Mouse (Mus musculus) heart, embryonic 11.5 days (tissue): ENCODE measurements at regions not wholly inside any gene's neighbourhood (a gene's known extent, or its start where the extent isn't known, plus 50 kb on each side); places are given as distances from the start of the nearest gene placed in this dataset.

Experiments
- ATAC-seq: fragments of 200-750 bp; cut with Nextera tagmentation; replicated peaks from 2 replicates; pipeline ENCODE4 v1.8.0; 2017; ENCODE audit warnings: moderate library complexity; ENCODE audit not compliant: insufficient number of reproducible peaks, low FRiP score, low TSS enrichment
- H3K27ac ChIP-seq: fragments of 300-500 bp; sonication (generic); 2 replicates; pipeline ENCODE4 v1.5.1; 2014; ENCODE audit warnings: mild to moderate bottlenecking, low read depth, low read length
- H3K27me3 ChIP-seq: fragments of 300-500 bp; sonication (generic); 2 replicates; pipeline ENCODE4 v1.6.1; 2014; ENCODE audit warnings: mild to moderate bottlenecking, low read length, mixed read lengths; ENCODE audit not compliant: control insufficient read depth, insufficient read depth
- H3K36me3 ChIP-seq: fragments of 300-500 bp; sonication (generic); 2 replicates; pipeline ENCODE4 v1.6.1; 2014; ENCODE audit warnings: mild to moderate bottlenecking, low read length, moderate library complexity, mixed read lengths; ENCODE audit not compliant: control insufficient read depth, insufficient read depth
- H3K4me1 ChIP-seq: fragments of 300-500 bp; sonication (generic); 2 replicates; pipeline ENCODE4 v1.6.1; 2014; ENCODE audit warnings: low read length; ENCODE audit not compliant: control insufficient read depth, insufficient read depth
- H3K4me2 ChIP-seq: fragments of 300-500 bp; sonication (generic); 2 replicates; pipeline ENCODE4 v1.6.1; 2014; ENCODE audit warnings: mild to moderate bottlenecking, moderate library complexity
- H3K4me3 ChIP-seq: fragments of 300-500 bp; sonication (generic); 2 replicates; pipeline ENCODE4 v1.5.1; 2014; ENCODE audit warnings: low read depth, low read length
- H3K9ac ChIP-seq: fragments of 300-500 bp; sonication (generic); 2 replicates; pipeline ENCODE4 v1.6.1; 2014; ENCODE audit warnings: mild to moderate bottlenecking, low read depth, low read length, moderate library complexity
- H3K9me3 ChIP-seq: fragments of 300-500 bp; sonication (generic); replicated peaks from 2 replicates; pipeline ENCODE4 v1.6.1; 2016; ENCODE audit warnings: low read length; ENCODE audit not compliant: control insufficient read depth
- WGBS: fragments of 180-500 bp; shearing (Covaris S2); extraction: QIAGEN DNeasy Blood & Tissue Kit; methylation state at CpG from one replicate; pipeline ENCODE4 v1.1.7; 2014; ENCODE audit not compliant: insufficient replicate concordance; 5-methylcytosine and 5-hydroxymethylcytosine counted together

DNA sequence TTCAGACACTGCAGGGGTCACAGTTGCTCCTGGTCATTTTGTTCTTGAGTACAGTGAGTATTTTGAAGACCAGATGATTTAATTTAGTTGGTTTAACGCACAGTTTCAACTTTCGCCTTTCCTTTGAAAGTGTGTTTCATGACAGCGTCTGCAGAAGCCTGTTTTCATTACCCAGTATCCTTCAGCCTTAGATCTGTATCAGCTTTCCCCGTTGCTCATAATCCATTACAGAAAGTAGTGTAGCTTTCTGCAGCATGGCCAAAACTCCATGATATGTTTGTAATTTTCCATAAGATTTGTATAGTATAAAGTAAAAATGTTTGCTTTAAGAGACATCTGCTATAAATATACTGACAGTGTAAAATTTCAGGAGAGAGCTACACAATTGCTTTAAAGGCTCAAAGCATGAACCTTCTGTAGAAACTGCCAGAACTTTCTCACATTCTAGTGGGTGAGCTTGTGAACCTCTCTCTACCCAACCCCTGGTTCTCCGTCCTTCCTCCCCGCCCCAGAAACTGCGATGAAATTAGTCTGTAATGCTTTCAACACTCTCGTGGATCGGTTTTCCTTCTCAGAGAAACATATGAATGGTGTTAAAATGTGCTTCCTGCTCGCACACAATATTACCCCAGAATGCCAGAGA, 506.6 kb upstream of the Adgrl2 start:
- Histone ChIP-seq H3K27me3 (no peaks in the 10 kb centered on the region), H3K9ac (no peak overlapping the region), H3K27ac (no peak overlapping the region), H3K9me3 (no peaks in the 10 kb centered on the region), H3K4me2 (no peak overlapping the region), H3K4me1 (no peaks in the 10 kb centered on the region), H3K4me3 (no peak overlapping the region), H3K36me3 (no peaks in the 10 kb centered on the region)
- no peak for ATAC-seq
- WGBS, result 69% methylated on average over 10 of the region's 10 CpGs

DNA sequence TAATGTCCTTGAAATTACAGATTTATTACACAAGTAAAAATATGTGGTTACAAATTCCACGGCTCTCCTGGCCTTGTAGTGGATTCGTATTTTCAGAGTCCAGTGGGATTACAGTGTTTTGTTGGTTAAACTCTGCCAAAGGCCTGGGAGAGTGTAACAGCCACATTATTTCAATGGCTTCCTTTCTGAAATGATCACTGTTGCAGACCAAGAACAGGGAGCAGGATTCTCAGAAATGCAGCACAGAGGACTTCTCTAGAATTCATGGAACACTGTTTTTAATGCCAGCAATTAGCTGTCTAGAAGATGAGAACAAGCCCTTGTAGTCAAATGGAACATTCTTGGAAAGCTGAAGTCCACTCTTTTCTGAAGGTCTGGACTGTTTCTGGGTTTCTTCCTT, 505.8 kb upstream of the Adgrl2 start:
- H3K36me3 ChIP-seq, result no peaks in the 10 kb centered on the region
- no peaks in the 10 kb centered on the region for H3K4me1 ChIP-seq
- H3K27ac ChIP-seq, result no peak overlapping the region
- no peaks in the 10 kb centered on the region for H3K9me3 ChIP-seq
- H3K4me3 ChIP-seq, result no peak overlapping the region
- no peak overlapping the region for H3K4me2 ChIP-seq
- 83% methylated on average over 2 of the region's 2 CpGs for WGBS
- ATAC-seq, result no peak
- no peaks in the 10 kb centered on the region for H3K27me3 ChIP-seq
- no peak overlapping the region for H3K9ac ChIP-seq

GRCm38 (mm10) chr3:149488147-149488546, 497.8 kb upstream of the Adgrl2 start:
- ATAC-seq, result no peak
- H3K36me3 ChIP-seq, result no peaks in the 10 kb centered on the region
- H3K9me3 ChIP-seq, result no peaks in the 10 kb centered on the region
- H3K9ac ChIP-seq, result no peak overlapping the region
- H3K27me3 ChIP-seq, result no peaks in the 10 kb centered on the region
- no peak overlapping the region for H3K4me3 ChIP-seq
- H3K27ac ChIP-seq, result no peak overlapping the region
- WGBS, result 81% methylated on average over 4 of the region's 4 CpGs
- no peaks in the 10 kb centered on the region for H3K4me1 ChIP-seq
- no peak overlapping the region for H3K4me2 ChIP-seq

GRCm38 (mm10) chr3:149485406-149485805, 495.1 kb upstream of the Adgrl2 start:
- no peak for ATAC-seq
- 75% methylated on average over 4 of the region's 4 CpGs for WGBS

GRCm38 (mm10) chr3:149484319-149484718, 494.0 kb upstream of the Adgrl2 start:
- whole genome bisulfite sequencing, result 72% methylated on average over 2 of the region's 2 CpGs
- H3K27me3 ChIP-seq, result no peaks in the 10 kb centered on the region
- H3K9me3 ChIP-seq, result no peaks in the 10 kb centered on the region
- no peaks in the 10 kb centered on the region for H3K36me3 ChIP-seq
- no peak for ATAC-seq
- H3K9ac ChIP-seq, result no peak overlapping the region
- H3K4me1 ChIP-seq, result no peaks in the 10 kb centered on the region
- H3K4me2 ChIP-seq, result no peak overlapping the region
- no peak overlapping the region for H3K27ac ChIP-seq
- H3K4me3 ChIP-seq, result no peak overlapping the region

More at GRCm38 (mm10) chr3:149485406-149485805, 495.1 kb upstream of the Adgrl2 start:
- H3K27ac ChIP-seq, result no peak overlapping the region
- no peak overlapping the region for H3K9ac ChIP-seq
- no peak overlapping the region for H3K4me2 ChIP-seq
- H3K36me3 ChIP-seq, result no peaks in the 10 kb centered on the region
- H3K4me3 ChIP-seq, result no peak overlapping the region
- H3K27me3 ChIP-seq, result no peaks in the 10 kb centered on the region
- H3K9me3 ChIP-seq, result no peaks in the 10 kb centered on the region
- no peaks in the 10 kb centered on the region for H3K4me1 ChIP-seq

DNA sequence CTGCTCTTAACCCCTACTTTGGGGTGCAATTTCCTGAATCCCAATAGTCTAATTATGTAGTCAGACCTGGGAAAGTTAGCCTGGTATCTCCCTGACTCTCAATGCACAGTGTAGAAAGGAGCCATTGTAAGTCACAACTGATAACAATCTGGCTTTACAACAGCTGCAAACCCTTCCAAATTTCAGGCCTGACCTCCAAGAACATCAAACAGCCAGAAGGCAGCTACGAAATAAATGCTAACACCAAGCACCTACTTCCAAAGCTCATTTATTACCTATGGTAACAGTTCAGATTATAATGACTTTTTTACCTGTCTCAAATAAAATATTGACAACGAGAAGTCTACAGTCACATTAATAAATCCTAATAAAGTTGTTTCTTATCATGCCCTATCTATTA, 485.8 kb upstream of the Adgrl2 start:
- H3K27ac ChIP-seq, result no peak overlapping the region
- 74% methylated on average over 2 of the region's 2 CpGs for WGBS
- no peaks in the 10 kb centered on the region for H3K36me3 ChIP-seq
- no peak for ATAC-seq
- no peaks in the 10 kb centered on the region for H3K4me1 ChIP-seq
- H3K4me2 ChIP-seq, result no peak overlapping the region
- no peaks in the 10 kb centered on the region for H3K27me3 ChIP-seq
- no peak overlapping the region for H3K9ac ChIP-seq
- no peaks in the 10 kb centered on the region for H3K9me3 ChIP-seq
- H3K4me3 ChIP-seq, result no peak overlapping the region

- no peaks in the 10 kb centered on the region for H3K27me3 ChIP-seq
- WGBS, result 82% methylated on average over 5 of the region's 5 CpGs
- H3K9ac ChIP-seq, result no peak overlapping the region
- no peaks in the 10 kb centered on the region for H3K4me1 ChIP-seq
- H3K27ac ChIP-seq, result no peak overlapping the region
- no peak for ATAC-seq
- no peak overlapping the region for H3K4me2 ChIP-seq
- no peaks in the 10 kb centered on the region for H3K36me3 ChIP-seq
- no peaks in the 10 kb centered on the region for H3K9me3 ChIP-seq
- H3K4me3 ChIP-seq, result no peak overlapping the region
These were observed 476.6 kb upstream of the Adgrl2 start for GRCm38 (mm10) chr3:149466973-149467372.

DNA sequence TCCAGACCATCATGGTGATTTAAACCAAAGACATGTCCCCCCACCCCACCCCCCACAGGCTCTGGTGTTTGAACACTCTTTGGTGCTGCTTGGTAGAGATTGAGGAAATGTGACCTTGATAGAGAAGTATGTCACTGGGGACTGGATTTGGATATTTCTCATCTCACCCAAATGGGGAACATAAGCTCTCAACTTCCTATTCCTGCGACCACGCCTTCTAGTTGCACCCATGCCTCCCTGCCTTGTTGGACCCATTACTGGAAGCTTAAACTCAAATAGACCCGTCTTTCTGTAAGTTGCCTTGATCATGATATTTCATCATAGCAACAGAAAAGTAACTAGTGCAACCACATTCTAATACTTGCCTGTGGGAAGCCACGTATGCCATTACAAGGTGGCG, 474.2 kb upstream of the Adgrl2 start:
- no peak overlapping the region for H3K4me3 ChIP-seq
- no peak overlapping the region for H3K4me2 ChIP-seq
- H3K27ac ChIP-seq, result no peak overlapping the region
- H3K27me3 ChIP-seq, result no peaks in the 10 kb centered on the region
- no peak overlapping the region for H3K9ac ChIP-seq
- no peaks in the 10 kb centered on the region for H3K9me3 ChIP-seq
- H3K36me3 ChIP-seq, result no peaks in the 10 kb centered on the region
- WGBS, result 91% methylated on average over 5 of the region's 5 CpGs
- no peak for ATAC-seq
- no peaks in the 10 kb centered on the region for H3K4me1 ChIP-seq

GRCm38 (mm10) chr3:149462121-149462541, 471.8 kb upstream of the Adgrl2 start:
- H3K4me1 ChIP-seq, result no peaks in the 10 kb centered on the region
- no peak overlapping the region for H3K4me2 ChIP-seq
- H3K4me3 ChIP-seq, result no peak overlapping the region
- H3K27ac ChIP-seq, result no peak overlapping the region
- no peak overlapping the region for H3K9ac ChIP-seq
- H3K9me3 ChIP-seq, result no peaks in the 10 kb centered on the region
- whole genome bisulfite sequencing, result 69% methylated on average over 2 of the region's 2 CpGs
- no peaks in the 10 kb centered on the region for H3K27me3 ChIP-seq
- ATAC-seq, result no peak
- H3K36me3 ChIP-seq, result no peaks in the 10 kb centered on the region
